Mouse (Mus musculus): ENCODE measurements around the gene Thrap3. TPM values are rescaled to one million over a fixed set of nuclear protein-coding genes. Genes with fewer than 3 reads are reported as not detected.

Gene Thrap3
- polyA plus RNA-seq, 1 experiment = 122 TPM

DNA sequence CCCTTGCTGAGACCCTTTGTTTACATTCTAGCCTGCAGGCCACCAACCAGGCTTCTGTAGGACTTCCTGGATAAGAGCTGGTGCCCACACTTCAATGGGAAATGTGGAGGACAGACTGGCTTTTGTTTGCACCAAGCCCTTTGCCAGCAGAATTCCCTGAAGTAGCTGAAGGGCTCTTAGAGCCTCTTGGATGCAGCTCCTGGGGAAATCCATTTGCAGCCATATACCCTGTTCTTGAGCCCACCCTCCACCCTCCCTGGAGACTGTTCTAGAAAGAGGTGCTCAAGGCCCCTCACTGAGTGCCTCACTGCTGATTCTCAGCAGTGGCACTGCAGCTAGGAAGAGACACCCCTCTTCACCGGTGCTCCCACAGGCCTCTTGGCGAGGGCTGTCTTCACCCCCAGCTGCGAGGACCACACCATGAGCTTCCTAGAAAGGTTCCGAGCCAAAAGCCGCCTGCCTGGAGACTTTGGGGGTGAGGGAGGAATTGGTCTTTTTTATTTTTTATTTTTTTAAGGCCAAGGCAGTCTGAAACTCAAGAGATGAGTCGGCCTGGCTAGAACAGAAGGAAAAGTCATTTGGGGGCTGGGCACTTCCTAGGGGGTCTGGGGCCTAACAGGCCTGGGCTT lies 69.8 kb downstream of the Thrap3 start:
- H3K4me3 ChIP-seq (replicated peaks; ENCODE audit: insufficient read depth, low read depth, low read length) = no peak overlapping the region
- no peaks in the 10 kb centered on the region for H3K27me3 ChIP-seq (ENCODE audit: control insufficient read depth, insufficient read depth, low read length)
- H3K27ac ChIP-seq (ENCODE audit: insufficient read depth, low read length) = 0 out of 2 replicates have a peak overlapping the region, but pooled peaks have one; percentile 4
- WGBS = 39% methylated on average over 6 of the region's 6 CpGs
- no peak for DNase-seq
- H3K4me1 ChIP-seq (ENCODE audit: control insufficient read depth, insufficient read depth, low read length) = peaks cover 24% of the 10 kb centered on the region
- TF ChIP-seq CTCF (IDR thresholded peaks at IDR 0.05; ENCODE audit: borderline replicate concordance, insufficient read depth, low read depth, low read length) (no peak), POLR2A (IDR thresholded peaks at IDR 0.05; ENCODE audit: borderline replicate concordance, insufficient read depth, low read length) (no peak)

- TF ChIP-seq POLR2A (IDR thresholded peaks at IDR 0.05; ENCODE audit: borderline replicate concordance, insufficient read depth, low read length) (no peak), CTCF (IDR thresholded peaks at IDR 0.05; ENCODE audit: borderline replicate concordance, insufficient read depth, low read depth, low read length) (no peak)
- no peak overlapping the region for H3K4me3 ChIP-seq (replicated peaks; ENCODE audit: insufficient read depth, low read depth, low read length)
- H3K27ac ChIP-seq (ENCODE audit: insufficient read depth, low read length) = no peak overlapping the region
- WGBS = 34% methylated on average over 10 of the region's 10 CpGs
- peaks cover 24% of the 10 kb centered on the region for H3K4me1 ChIP-seq (ENCODE audit: control insufficient read depth, insufficient read depth, low read length)
- peak in 1 of 2 experiments; percentile 39 for DNase-seq
- no peaks in the 10 kb centered on the region for H3K27me3 ChIP-seq (ENCODE audit: control insufficient read depth, insufficient read depth, low read length)
Measured at GRCm38 (mm10) chr4:126131290-126132121, 71.1 kb downstream of the Thrap3 start.

GRCm38 (mm10) chr4:126130502-126130901 lies 72.1 kb downstream of the Thrap3 start:
- DNase-seq = no peak
- Histone ChIP-seq H3K27me3 (ENCODE audit: control insufficient read depth, insufficient read depth, low read length) (no peaks in the 10 kb centered on the region), H3K27ac (ENCODE audit: insufficient read depth, low read length) (no peak overlapping the region), H3K4me1 (ENCODE audit: control insufficient read depth, insufficient read depth, low read length) (peaks cover 24% of the 10 kb centered on the region), H3K4me3 (replicated peaks; ENCODE audit: insufficient read depth, low read depth, low read length) (no peak overlapping the region)
- 56% methylated on average over 11 of the region's 11 CpGs for WGBS
- TF ChIP-seq POLR2A (IDR thresholded peaks at IDR 0.05; ENCODE audit: borderline replicate concordance, insufficient read depth, low read length) (no peak), CTCF (IDR thresholded peaks at IDR 0.05; ENCODE audit: borderline replicate concordance, insufficient read depth, low read depth, low read length) (no peak)

DNA sequence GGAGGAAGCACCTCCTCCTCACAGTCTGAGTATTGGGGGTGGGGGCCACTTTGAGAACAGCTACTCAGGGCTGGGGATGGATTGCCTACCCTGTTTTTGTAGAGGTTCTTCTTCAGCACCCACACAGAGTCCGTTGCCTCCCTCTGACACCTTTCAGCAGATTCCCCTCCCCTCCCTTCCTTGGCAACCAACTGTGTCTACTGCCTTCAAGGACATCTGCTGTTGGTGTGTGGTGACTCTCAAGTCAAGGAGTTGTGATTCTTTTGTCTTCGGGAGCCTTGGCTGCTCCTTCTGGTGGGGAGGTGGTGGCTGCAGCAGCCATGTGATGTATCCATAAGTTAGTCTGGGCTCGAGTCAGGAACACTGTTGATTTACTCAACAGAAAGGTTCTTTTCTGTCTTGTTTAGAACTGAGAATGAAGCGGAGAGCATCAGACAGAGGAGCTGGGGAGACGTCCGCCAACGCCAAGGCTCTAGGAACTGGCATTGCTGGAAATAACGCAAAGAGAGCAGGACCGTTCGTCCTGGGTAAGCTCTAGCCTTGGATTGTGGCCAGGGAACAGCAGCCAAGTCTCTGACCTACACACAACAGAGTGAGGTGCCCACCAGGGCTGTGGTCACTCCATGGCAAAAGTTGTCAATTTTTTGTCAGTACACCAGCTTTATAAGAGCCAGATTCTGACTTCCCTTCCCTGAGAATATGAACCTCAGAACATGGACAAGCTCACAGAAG lies 79.1 kb downstream of the Thrap3 start:
- H3K27ac ChIP-seq (ENCODE audit: insufficient read depth, low read length) = peak overlapping the region; percentile 58

DNA sequence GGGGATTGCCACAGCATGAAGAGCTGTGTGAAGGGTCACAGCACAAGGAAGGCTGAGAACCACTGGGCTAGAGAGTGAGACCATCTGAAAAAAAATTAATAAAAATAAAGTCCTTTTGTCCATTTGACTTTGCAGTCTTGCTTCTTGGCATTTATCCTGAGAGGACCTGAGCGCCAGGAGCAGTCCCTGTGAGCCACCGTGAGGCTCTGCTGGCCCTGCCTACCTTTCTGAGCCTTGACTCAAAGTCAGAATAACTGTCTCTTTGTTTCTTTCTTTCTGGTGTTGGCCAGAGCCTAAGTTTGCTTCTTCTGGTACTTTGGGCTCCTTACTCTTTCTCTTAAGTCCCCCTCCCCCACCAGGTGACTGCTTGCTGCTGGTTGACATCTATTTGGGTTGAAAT lies 82.1 kb downstream of the Thrap3 start:
- 12% methylated on average over 2 of the region's 2 CpGs for WGBS
- H3K27ac ChIP-seq (ENCODE audit: insufficient read depth, low read length) = peak overlapping the region; percentile 92
- H3K27me3 ChIP-seq (ENCODE audit: control insufficient read depth, insufficient read depth, low read length) = no peaks in the 10 kb centered on the region
- H3K4me1 ChIP-seq (ENCODE audit: control insufficient read depth, insufficient read depth, low read length) = peaks cover 62% of the 10 kb centered on the region
- no peak overlapping the region for H3K4me3 ChIP-seq (replicated peaks; ENCODE audit: insufficient read depth, low read depth, low read length)
- no peak for TF ChIP-seq CTCF (IDR thresholded peaks at IDR 0.05; ENCODE audit: borderline replicate concordance, insufficient read depth, low read depth, low read length)
- no peak for TF ChIP-seq POLR2A (IDR thresholded peaks at IDR 0.05; ENCODE audit: borderline replicate concordance, insufficient read depth, low read length)
- DNase-seq = peak; percentile 57 to 69

More for the DNA sequence above, 79.1 kb downstream of the Thrap3 start:
- DNase-seq = peak; percentile 50 to 58
- Histone ChIP-seq H3K27me3 (ENCODE audit: control insufficient read depth, insufficient read depth, low read length) (no peaks in the 10 kb centered on the region), H3K4me1 (ENCODE audit: control insufficient read depth, insufficient read depth, low read length) (peaks cover 34% of the 10 kb centered on the region), H3K4me3 (replicated peaks; ENCODE audit: insufficient read depth, low read depth, low read length) (no peak overlapping the region)
- WGBS = 15% methylated on average over 10 of the region's 10 CpGs
- TF ChIP-seq CTCF (IDR thresholded peaks at IDR 0.05; ENCODE audit: borderline replicate concordance, insufficient read depth, low read depth, low read length) (no peak), POLR2A (IDR thresholded peaks at IDR 0.05; ENCODE audit: borderline replicate concordance, insufficient read depth, low read length) (no peak)

DNA sequence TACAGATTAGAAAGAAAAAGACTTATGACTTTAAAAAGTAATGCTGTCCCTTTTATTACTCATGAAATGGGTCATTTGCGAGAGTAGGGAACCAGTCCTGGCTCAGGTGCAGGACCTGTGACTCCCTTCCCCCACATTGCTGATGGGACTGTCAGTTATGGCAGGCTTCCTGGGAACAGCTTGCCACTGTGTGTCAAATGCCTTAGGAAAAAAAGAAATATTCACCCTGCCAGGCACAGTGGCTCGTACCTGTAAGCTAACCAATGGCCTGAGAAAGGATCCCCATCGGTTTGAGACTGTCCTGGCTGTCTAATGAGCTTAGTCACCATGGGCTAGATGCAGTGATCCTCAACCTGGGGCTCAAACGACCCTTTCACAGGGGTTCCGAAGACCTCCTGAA lies 82.5 kb downstream of the Thrap3 start:
- Histone ChIP-seq H3K4me3 (replicated peaks; ENCODE audit: insufficient read depth, low read depth, low read length) (no peak overlapping the region), H3K27me3 (ENCODE audit: control insufficient read depth, insufficient read depth, low read length) (no peaks in the 10 kb centered on the region), H3K27ac (ENCODE audit: insufficient read depth, low read length) (peak overlapping the region; percentile 92), H3K4me1 (ENCODE audit: control insufficient read depth, insufficient read depth, low read length) (peaks cover 67% of the 10 kb centered on the region)
- WGBS = 8% methylated on average over 5 of the region's 5 CpGs
- peak; percentile 82 to 94 for DNase-seq
- TF ChIP-seq CTCF (IDR thresholded peaks at IDR 0.05; ENCODE audit: borderline replicate concordance, insufficient read depth, low read depth, low read length) (no peak), POLR2A (IDR thresholded peaks at IDR 0.05; ENCODE audit: borderline replicate concordance, insufficient read depth, low read length) (no peak)

DNA sequence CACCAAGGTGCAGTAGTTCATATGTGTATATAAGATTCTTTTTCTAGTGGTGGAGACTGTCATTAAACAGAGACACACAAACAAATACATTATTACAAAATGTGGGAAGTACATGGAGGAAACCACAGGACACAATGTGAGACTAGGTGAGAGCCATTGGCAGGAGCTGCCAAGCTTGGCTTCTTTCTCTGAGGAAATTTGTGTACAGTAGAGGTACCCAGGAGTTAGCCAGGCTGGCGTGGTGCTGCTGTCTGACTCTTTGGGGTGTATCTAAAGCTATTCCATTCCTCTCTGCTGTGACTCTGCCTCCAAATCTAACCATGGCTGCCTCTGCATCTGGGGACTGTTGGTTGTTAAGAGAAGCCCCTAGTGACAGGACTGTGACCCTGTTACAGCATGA lies 83.5 kb downstream of the Thrap3 start:
- 21% methylated on average over 1 of the region's 1 CpGs for WGBS
- H3K27me3 ChIP-seq (ENCODE audit: control insufficient read depth, insufficient read depth, low read length) = no peaks in the 10 kb centered on the region
- peaks cover 67% of the 10 kb centered on the region for H3K4me1 ChIP-seq (ENCODE audit: control insufficient read depth, insufficient read depth, low read length)
- no peak overlapping the region for H3K4me3 ChIP-seq (replicated peaks; ENCODE audit: insufficient read depth, low read depth, low read length)
- TF ChIP-seq POLR2A (IDR thresholded peaks at IDR 0.05; ENCODE audit: borderline replicate concordance, insufficient read depth, low read length) = no peak
- TF ChIP-seq CTCF (IDR thresholded peaks at IDR 0.05; ENCODE audit: borderline replicate concordance, insufficient read depth, low read depth, low read length) = no peak
- H3K27ac ChIP-seq (ENCODE audit: insufficient read depth, low read length) = peak overlapping the region; percentile 94
- peak; percentile 63 to 74 for DNase-seq

Measured in cerebellum, adult 2 months (tissue).